Mouse (Mus musculus) embryonic facial prominence, embryonic 10.5 days (tissue): ENCODE measurements around the gene Celf5. TPM values are rescaled to one million over a fixed set of nuclear protein-coding genes. Genes with fewer than 3 reads are reported as not detected.
"Not testable (repeated sequence)": the region's sequence is repeated elsewhere in the genome, so short reads cannot be mapped to it uniquely, and the experiment has no call there.

ENCODE experiments used
- DNase-seq: peaks from one replicate; pipeline ENCODE4 v3.0.0-alpha.2; 2017; ENCODE audit warnings: low spot score
- H3K27ac ChIP-seq: fragments of 300-500 bp; sonication (generic); replicated peaks from 2 replicates; pipeline ENCODE4 v1.5.1; 2016; ENCODE audit warnings: mild to moderate bottlenecking
- H3K27me3 ChIP-seq: fragments of 300-500 bp; sonication (generic); replicated peaks from 2 replicates; pipeline ENCODE4 v1.6.1; 2016; ENCODE audit warnings: low read depth, mild to moderate bottlenecking; ENCODE audit not compliant: poor library complexity, severe bottlenecking
- H3K36me3 ChIP-seq: fragments of 300-500 bp; sonication (generic); replicated peaks from 2 replicates; pipeline ENCODE4 v1.6.1; 2016; ENCODE audit warnings: mild to moderate bottlenecking, moderate library complexity
- H3K4me1 ChIP-seq: fragments of 300-500 bp; sonication (generic); 2 replicates; pipeline ENCODE4 v1.6.1; 2016
- H3K4me3 ChIP-seq: fragments of 300-500 bp; sonication (generic); 2 replicates; pipeline ENCODE4 v1.5.1; 2016; ENCODE audit warnings: mild to moderate bottlenecking, moderate library complexity
- H3K9me3 ChIP-seq: fragments of 300-500 bp; sonication (generic); 2 replicates; pipeline ENCODE4 v1.6.1; 2016; ENCODE audit warnings: mild to moderate bottlenecking
- WGBS: fragments of 180-500 bp; shearing (Covaris S2); methylation state at CpG from one replicate; pipeline ENCODE4 v1.1.7; 2016; 5-methylcytosine and 5-hydroxymethylcytosine counted together
- polyA plus RNA-seq: library from polyadenylated mRNA; unstranded; fragments of >200 nt; fragmentation: Nextera tagmentation; extraction: Ambion mirVana; gene quantifications from 2 replicates; pipeline ENCODE4 v1.2.1, GENCODE M21; 2016

Celf5 gene
- polyA plus RNA-seq, 1 experiment from 2014 or later: 2.3 TPM

GRCm38 (mm10) chr10:81452947-81453288 lies 29.6 kb downstream of the Celf5 start:
- Histone ChIP-seq H3K27ac (no peak overlapping the region), H3K27me3 (peaks cover 78% of the 10 kb centered on the region), H3K4me3 (peak overlapping the region; percentile 36; the same call in 1 of the 2 replicates), H3K9me3 (no peaks in the 10 kb centered on the region), H3K4me1 (peaks cover 11% of the 10 kb centered on the region), H3K36me3 (no peaks in the 10 kb centered on the region)
- DNase-seq: peak; percentile 23
- 4% methylated on average over 14 of the region's 14 CpGs for WGBS

GRCm38 (mm10) chr10:81452237-81452946 lies 30.1 kb downstream of the Celf5 start:
- H3K27me3 ChIP-seq: peaks cover 72% of the 10 kb centered on the region
- H3K9me3 ChIP-seq: no peaks in the 10 kb centered on the region
- no peaks in the 10 kb centered on the region for H3K36me3 ChIP-seq
- H3K4me3 ChIP-seq: peak overlapping the region; percentile 36
- H3K27ac ChIP-seq: no peak overlapping the region
- H3K4me1 ChIP-seq: peaks cover 11% of the 10 kb centered on the region
- peak; percentile 11 for DNase-seq
- 11% methylated on average over 36 of the region's 36 CpGs for WGBS

GRCm38 (mm10) chr10:81451365-81451745 lies 31.2 kb downstream of the Celf5 start:
- no peak overlapping the region for H3K4me3 ChIP-seq
- H3K36me3 ChIP-seq: no peaks in the 10 kb centered on the region
- no peaks in the 10 kb centered on the region for H3K9me3 ChIP-seq
- H3K4me1 ChIP-seq: peaks cover 11% of the 10 kb centered on the region
- WGBS: 62% methylated on average over 6 of the region's 6 CpGs
- H3K27me3 ChIP-seq: peaks cover 62% of the 10 kb centered on the region
- no peak overlapping the region for H3K27ac ChIP-seq
- no peak for DNase-seq

- H3K27me3 ChIP-seq: peaks cover 57% of the 10 kb centered on the region
- WGBS: 65% methylated on average over 9 of the region's 9 CpGs
- H3K36me3 ChIP-seq: no peaks in the 10 kb centered on the region
- H3K27ac ChIP-seq: no peak overlapping the region
- no peaks in the 10 kb centered on the region for H3K9me3 ChIP-seq
- no peak for DNase-seq
- H3K4me1 ChIP-seq: peaks cover 11% of the 10 kb centered on the region
- no peak overlapping the region for H3K4me3 ChIP-seq
These were observed 31.7 kb downstream of the Celf5 start for GRCm38 (mm10) chr10:81450641-81451364.

- Histone ChIP-seq H3K27me3 (peaks cover 50% of the 10 kb centered on the region), H3K4me1 (peaks cover 11% of the 10 kb centered on the region), H3K9me3 (no peaks in the 10 kb centered on the region), H3K36me3 (no peaks in the 10 kb centered on the region), H3K27ac (no peak overlapping the region), H3K4me3 (no peak overlapping the region)
- DNase-seq: peak; percentile 86
- WGBS: 2% methylated on average over 7 of the region's 7 CpGs
These were observed 32.4 kb downstream of the Celf5 start for GRCm38 (mm10) chr10:81450140-81450539.

- H3K4me1 ChIP-seq, H3K27ac ChIP-seq, H3K36me3 ChIP-seq, H3K9me3 ChIP-seq, DNase-seq, H3K27me3 ChIP-seq, H3K4me3 ChIP-seq: not testable (repeated sequence)
- 33% methylated on average over 2 of the region's 2 CpGs for WGBS
These were observed 37.0 kb downstream of the Celf5 start for GRCm38 (mm10) chr10:81445516-81445915.

GRCm38 (mm10) chr10:81441019-81441418 lies 41.5 kb downstream of the Celf5 start:
- no peak for DNase-seq
- Histone ChIP-seq H3K4me3 (no peak overlapping the region), H3K9me3 (no peaks in the 10 kb centered on the region), H3K4me1 (no peaks in the 10 kb centered on the region), H3K36me3 (no peaks in the 10 kb centered on the region), H3K27me3 (no peaks in the 10 kb centered on the region), H3K27ac (no peak overlapping the region)

GRCm38 (mm10) chr10:81435436-81435835 lies 47.1 kb downstream of the Celf5 start:
- Histone ChIP-seq H3K9me3 (no peaks in the 10 kb centered on the region), H3K4me3 (no peak overlapping the region), H3K36me3 (no peaks in the 10 kb centered on the region), H3K27ac (no peak overlapping the region), H3K27me3 (peaks cover 32% of the 10 kb centered on the region), H3K4me1 (peaks cover 32% of the 10 kb centered on the region)
- no peak for DNase-seq
- 79% methylated on average over 3 of the region's 3 CpGs for WGBS

GRCm38 (mm10) chr10:81434361-81435263 lies 47.9 kb downstream of the Celf5 start:
- Histone ChIP-seq H3K4me3 (no peak overlapping the region), H3K36me3 (no peaks in the 10 kb centered on the region), H3K27me3 (peaks cover 32% of the 10 kb centered on the region), H3K4me1 (peaks cover 37% of the 10 kb centered on the region), H3K9me3 (no peaks in the 10 kb centered on the region), H3K27ac (no peak overlapping the region)
- WGBS: 67% methylated on average over 15 of the region's 15 CpGs
- DNase-seq: peak; percentile 9

- Histone ChIP-seq H3K4me3 (peak overlapping the region; percentile 41; the same call in 1 of the 2 replicates), H3K36me3 (no peaks in the 10 kb centered on the region), H3K9me3 (0 out of 2 replicates have a peak, but pooled peaks cover 2% of the 10 kb centered on the region), H3K4me1 (peaks cover 40% of the 10 kb centered on the region), H3K27ac (no peak overlapping the region), H3K27me3 (peaks cover 41% of the 10 kb centered on the region)
- peak; percentile 11 for DNase-seq
- WGBS: 73% methylated on average over 26 of the region's 26 CpGs
These were observed 48.8 kb downstream of the Celf5 start for GRCm38 (mm10) chr10:81433541-81434289.

GRCm38 (mm10) chr10:81432868-81433262 lies 49.6 kb downstream of the Celf5 start:
- WGBS: 6% methylated on average over 17 of the region's 17 CpGs
- Histone ChIP-seq H3K9me3 (0 out of 2 replicates have a peak, but pooled peaks cover 4% of the 10 kb centered on the region), H3K27ac (no peak overlapping the region), H3K4me1 (peaks cover 40% of the 10 kb centered on the region), H3K4me3 (peak overlapping the region; percentile 41), H3K27me3 (peaks cover 49% of the 10 kb centered on the region), H3K36me3 (no peaks in the 10 kb centered on the region)
- DNase-seq: peak; percentile 88
